Mouse (Mus musculus) T-helper 17 cell (primary cell): Measurements from ENCODE around the gene Gm7029.
"Not testable (repeated sequence)": the region's sequence is repeated elsewhere in the genome, so short reads cannot be mapped to it uniquely, and the experiment has no call there.

ENCODE experiments used
- in situ Hi-C, 2 experiments: fragments of 300-600 bp; cut with MboI, MseI; formaldehyde crosslinking; loops; 1 replicate in 1 of 2; 2 replicates in 1 of 2; pipeline ENCODE4 v1.15.1; 2025; ENCODE audit warnings: high pct_unique_total_duplicates in 2 of 2

Gm7029 gene

DNA sequence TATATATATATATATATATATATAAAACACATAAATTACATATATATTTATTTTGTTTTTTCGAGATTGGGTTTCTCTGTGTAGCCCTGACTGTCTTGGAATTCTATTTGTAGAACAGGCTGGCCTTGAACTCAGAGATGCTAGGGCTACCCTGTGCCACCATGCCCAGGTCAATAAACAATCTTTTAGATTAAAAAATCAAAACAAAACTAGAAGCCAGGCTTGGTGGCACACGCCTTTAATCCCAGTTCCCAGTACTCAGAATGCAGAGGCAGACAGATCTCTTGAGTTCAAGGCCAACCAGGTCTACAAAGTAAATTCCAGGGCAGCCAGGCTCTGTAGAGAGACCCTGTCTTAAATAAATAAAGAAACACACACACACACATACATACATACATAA, 17.7 kb downstream of the Gm7029 start:
- in situ Hi-C loops, result loop anchor here in 1 of 2 experiments (5.0 kb wide), 2 partner anchors 49 to 1569 kb away; partner anchors contain the start of genes Akap8 and Cd320

GRCm38 (mm10) chr17:33891892-33892291, 18.3 kb downstream of the Gm7029 start:
- in situ Hi-C loops, result loop anchor here in 1 of 2 experiments (5.0 kb wide), 2 partner anchors 50 to 1570 kb away; partner anchors contain the start of genes Akap8 and Cd320

DNA sequence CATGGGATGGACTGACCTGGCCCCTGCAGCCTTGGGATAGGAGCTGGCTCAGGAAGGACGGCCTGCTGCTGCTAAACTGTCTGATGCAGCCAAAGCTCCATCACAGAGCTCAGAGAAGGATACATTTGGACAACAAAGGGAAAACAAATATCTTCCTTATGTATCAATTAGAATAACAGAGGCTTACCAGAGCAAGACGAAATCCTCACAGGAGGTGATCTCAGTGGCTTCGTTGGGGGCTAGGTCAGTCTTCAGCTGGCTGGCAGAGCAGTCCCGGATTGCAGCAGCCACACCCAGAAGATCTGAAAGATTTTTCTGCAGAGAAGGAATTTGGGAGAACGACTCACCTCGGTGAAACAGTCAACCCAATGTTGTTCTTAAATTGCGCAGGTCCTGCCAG, 18.8 kb downstream of the Gm7029 start:
- in situ Hi-C loops, result loop anchor here in 1 of 2 experiments (5.0 kb wide), 2 partner anchors 50 to 1570 kb away; partner anchors contain the start of genes Akap8 and Cd320

DNA sequence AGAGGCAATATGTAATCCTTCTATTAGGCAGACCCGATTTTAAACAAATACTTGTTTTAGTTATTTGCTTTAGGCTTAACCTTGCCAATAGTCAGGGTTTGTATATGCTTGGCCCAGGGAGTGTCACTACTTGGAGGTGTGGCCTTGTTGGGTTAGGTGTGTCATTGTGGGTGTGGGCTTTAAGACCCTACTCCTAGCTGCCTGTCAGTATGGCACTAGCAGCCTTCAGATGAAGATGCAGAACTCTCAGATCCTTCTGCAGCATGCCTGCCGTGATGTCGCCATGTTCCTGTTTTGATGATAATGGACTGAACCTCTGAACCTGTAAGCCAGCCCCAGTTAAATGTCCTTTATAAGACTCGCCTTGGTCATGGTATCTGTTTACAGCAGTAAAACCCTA, 19.4 kb downstream of the Gm7029 start:
- in situ Hi-C loops, result loop anchor here in 1 of 2 experiments (5.0 kb wide), 2 partner anchors 51 to 1571 kb away; partner anchors contain the start of genes Akap8 and Cd320

DNA sequence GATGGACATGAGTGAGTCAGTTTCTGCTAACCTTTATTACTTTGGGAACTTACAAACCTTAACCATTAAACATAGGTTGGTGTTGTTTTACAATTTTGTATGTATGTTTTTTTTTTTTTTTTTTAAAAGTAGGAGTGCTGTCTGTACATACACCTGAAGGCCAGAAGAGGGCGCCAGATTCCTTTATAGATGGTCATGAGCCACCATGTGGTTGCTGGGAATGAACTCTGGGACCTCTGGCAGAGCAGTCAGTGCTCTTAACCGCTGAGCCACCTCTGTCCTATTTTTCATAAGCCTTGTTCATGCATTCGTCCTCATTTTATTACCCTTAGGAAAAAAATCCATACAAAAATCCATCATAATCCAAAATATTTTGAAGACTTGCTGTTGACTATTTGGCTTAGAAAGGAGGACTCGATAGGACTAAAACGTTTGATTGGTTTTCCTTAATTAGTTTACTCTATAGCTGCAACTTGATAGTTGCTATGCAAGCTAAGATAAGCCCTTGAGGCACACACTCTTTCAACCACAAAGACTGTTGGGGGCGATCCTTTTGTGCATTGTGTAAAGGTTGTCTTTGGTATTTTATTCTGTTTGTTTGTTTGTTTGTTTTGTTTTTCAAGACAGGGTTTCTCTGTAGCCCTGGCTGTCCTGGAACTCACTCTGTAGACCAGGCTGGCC, 23.6 kb downstream of the Gm7029 start:
- in situ Hi-C loops, result no loop called here

- in situ Hi-C loops, result not testable (repeated sequence)
Observed at GRCm38 (mm10) chr17:33898193-33898592, 24.6 kb downstream of the Gm7029 start.

DNA sequence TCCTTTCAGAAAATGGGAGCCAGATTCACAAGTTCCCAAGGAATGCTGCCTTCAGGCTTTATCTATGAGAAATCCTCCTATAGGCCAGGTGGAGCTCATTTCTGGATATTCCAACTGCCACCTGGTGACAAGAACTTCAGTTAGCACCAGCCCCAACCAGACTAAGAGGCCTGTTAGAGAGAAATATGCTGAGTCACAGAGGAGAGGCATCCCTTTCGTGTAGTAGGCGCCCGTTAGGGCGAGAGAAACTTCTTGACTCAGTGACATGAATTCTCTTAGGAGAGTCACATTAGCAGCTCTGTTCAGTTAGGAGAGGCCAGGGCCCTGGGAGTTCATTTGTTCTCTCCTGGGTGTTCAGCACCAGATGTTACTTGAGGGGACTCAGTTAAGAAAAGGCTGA, 26.0 kb downstream of the Gm7029 start:
- in situ Hi-C loops, result loop anchor here in 1 of 2 experiments (25.0 kb wide), 1 partner anchor 938 kb away; the partner anchor contains the start of genes Dxo and Stk19

DNA sequence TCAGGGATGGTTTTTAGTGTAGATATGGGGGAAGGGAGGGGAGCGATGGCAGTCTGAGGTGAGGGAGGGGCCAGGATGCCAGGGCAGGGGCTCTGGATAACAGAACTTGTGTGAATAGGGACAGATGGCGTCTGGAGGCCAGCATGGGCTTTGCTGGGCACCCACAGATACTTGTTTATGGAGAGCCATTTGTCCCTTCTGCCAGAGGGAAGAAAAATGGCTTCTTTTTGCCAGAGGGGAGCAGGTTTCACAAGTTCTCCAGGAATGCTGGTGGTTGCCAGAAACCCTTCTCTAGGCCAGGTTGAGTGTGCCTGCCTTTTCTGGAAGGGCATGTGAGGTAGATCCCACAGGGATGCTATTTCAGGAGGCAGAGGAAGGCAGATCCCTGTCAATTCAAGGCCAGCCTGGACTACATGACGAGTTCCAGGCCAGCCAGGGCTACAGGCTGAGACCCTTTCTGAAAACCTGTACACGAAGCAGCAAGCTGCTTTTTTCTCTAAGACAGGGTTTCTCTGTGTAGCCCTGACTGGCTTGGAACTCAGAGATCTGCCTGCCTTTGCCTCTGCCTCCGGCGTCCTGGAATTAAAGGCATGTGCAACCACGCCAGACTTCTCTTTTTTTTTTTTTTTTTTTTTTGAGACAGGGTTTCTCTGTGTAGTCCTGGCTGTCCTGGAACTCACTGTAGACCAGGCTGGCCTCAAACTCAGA, 26.8 kb downstream of the Gm7029 start:
- in situ Hi-C loops, result loop anchor here in 1 of 2 experiments (25.0 kb wide), 1 partner anchor 937 kb away; the partner anchor contains the start of genes Dxo and Stk19

DNA sequence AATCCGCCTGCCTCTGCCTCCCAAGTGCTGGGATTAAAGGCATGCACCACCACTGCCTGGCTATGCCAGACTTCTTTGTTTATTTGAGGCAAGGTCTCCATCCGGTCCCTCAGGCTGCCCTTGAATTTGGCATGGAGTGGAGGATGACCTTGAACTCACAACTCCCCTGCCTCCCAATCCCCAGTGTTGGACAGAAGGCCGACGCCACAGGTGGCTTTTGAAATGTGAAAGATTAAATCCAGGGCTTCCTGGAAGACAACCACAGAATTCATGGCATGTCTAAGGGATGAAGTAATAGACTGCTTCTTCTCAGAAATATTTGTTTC, 27.3 kb downstream of the Gm7029 start:
- in situ Hi-C loops, result loop anchor here in 1 of 2 experiments (25.0 kb wide), 1 partner anchor 936 kb away; the partner anchor contains the start of genes Dxo and Stk19

GRCm38 (mm10) chr17:33901653-33902052, 28.0 kb downstream of the Gm7029 start:
- in situ Hi-C loops, result loop anchor here in 1 of 2 experiments (25.0 kb wide), 1 partner anchor 936 kb away; the partner anchor contains the start of genes Dxo and Stk19

- in situ Hi-C loops, result loop anchor here in 1 of 2 experiments (25.0 kb wide), 1 partner anchor 935 kb away; the partner anchor contains the start of genes Dxo and Stk19
Observed at GRCm38 (mm10) chr17:33902079-33902478, 28.4 kb downstream of the Gm7029 start.

DNA sequence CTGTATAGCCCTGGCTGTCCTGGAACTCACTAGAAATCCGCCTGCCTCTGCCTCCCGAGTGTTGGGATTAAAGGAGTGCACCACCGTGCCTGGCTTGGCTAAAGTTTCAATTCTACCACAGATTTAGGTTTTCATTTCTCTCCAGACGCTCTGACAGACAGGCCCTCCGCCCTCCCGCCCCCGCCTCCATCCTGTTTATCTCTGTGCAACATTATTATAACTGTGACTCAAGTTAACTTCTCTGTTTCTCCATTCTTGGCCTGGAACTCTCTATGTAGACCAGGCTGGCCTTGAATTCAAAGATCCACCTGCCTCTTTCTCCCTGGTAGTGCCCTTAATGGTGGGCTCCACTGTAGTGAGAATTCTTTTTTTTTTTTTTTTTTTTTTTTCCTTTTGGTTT, 28.9 kb downstream of the Gm7029 start:
- in situ Hi-C loops, result loop anchor here in 1 of 2 experiments (25.0 kb wide), 1 partner anchor 935 kb away; the partner anchor contains the start of genes Dxo and Stk19

- in situ Hi-C loops, result loop anchor here in 1 of 2 experiments (25.0 kb wide), 1 partner anchor 933 kb away; the partner anchor contains the start of genes Dxo and Stk19
Observed at GRCm38 (mm10) chr17:33903911-33904651, 30.4 kb downstream of the Gm7029 start.

GRCm38 (mm10) chr17:33904835-33905234, 31.2 kb downstream of the Gm7029 start, which contains the start of gene Platr17:
Gene Platr17, plus strand, starts transcription at chr17:33905135.
- in situ Hi-C loops, result loop anchor here in 1 of 2 experiments (25.0 kb wide), 1 partner anchor 932 kb away; the partner anchor contains the start of genes Dxo and Stk19

GRCm38 (mm10) chr17:33908331-33909076, 34.9 kb downstream of the Gm7029 start:
- in situ Hi-C loops, result loop anchor here in 1 of 2 experiments (25.0 kb wide), 1 partner anchor 929 kb away; the partner anchor contains the start of genes Dxo and Stk19

DNA sequence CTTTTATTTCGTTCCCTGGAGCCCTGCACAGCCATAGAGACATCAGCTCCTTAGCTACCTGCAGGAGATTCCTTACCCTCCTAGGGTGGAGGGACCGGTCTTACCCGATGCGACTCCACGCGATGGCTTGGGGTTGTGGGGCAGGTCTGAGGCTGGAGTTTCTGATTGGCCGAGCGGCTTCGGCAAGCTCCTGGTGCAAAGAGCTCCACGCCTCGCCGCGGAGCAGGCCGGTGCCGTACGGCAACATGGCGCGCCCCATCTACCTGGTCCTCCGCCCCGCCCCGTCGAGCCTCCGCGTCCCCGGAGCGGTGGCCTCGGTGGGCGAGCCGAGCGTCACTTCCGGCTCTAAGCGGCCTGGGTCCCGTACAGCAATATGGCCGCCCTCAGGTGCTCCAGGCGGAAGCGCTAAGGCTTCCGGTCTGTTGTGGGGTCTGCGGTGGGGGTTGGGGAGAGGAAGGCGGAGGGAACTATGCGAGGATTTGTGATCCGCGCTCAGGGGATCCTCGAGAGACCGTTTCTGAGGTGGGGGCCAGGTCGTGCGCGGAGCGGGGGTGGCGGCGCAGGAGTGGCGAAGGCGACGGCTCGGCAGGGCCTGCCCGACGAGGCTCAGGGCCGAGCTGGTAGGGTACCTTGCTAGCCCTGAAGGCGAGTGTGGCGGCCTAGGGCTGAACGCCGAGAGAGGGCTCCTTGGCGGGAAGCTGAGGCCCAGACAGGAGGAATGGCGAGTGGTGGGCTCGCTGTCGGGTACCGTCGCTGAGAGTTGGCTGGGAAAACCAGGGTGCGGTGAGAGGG, 35.6 kb downstream of the Gm7029 start, which contains the start of gene Daxx:
Gene Daxx, plus strand, starts transcription at position 338 of the 792 bp plus-strand sequence.
- in situ Hi-C loops, result loop anchor here in 1 of 2 experiments (25.0 kb wide), 1 partner anchor 928 kb away; the partner anchor contains the start of genes Dxo and Stk19

- in situ Hi-C loops, result loop anchor here in 1 of 2 experiments (10.0 to 25.0 kb wide), 2 partner anchors 285 to 927 kb away; partner anchors contain the start of genes Dxo, Psmb8 and Stk19
Observed at GRCm38 (mm10) chr17:33909869-33910250, 36.2 kb downstream of the Gm7029 start.

- in situ Hi-C loops, result loop anchor here in 1 of 2 experiments (10.0 to 25.0 kb wide), 2 partner anchors 284 to 927 kb away; partner anchors contain the start of genes Dxo, Psmb8 and Stk19
Observed at GRCm38 (mm10) chr17:33910346-33911051, 36.9 kb downstream of the Gm7029 start.
